Mouse (Mus musculus) liver, embryonic 14.5 days (tissue): ENCODE data around the gene Slc45a3.

Experiments
- CTCF ChIP-seq: IDR thresholded peaks from 2 replicates; pipeline ENCODE4 v1.5.1; 2016; ENCODE audit warnings: antibody characterized with exemption, low read depth, control low read depth
- EP300 ChIP-seq: IDR thresholded peaks from 2 replicates; pipeline ENCODE4 v1.6.1; 2016; ENCODE audit warnings: antibody characterized with exemption, low read depth

DNA sequence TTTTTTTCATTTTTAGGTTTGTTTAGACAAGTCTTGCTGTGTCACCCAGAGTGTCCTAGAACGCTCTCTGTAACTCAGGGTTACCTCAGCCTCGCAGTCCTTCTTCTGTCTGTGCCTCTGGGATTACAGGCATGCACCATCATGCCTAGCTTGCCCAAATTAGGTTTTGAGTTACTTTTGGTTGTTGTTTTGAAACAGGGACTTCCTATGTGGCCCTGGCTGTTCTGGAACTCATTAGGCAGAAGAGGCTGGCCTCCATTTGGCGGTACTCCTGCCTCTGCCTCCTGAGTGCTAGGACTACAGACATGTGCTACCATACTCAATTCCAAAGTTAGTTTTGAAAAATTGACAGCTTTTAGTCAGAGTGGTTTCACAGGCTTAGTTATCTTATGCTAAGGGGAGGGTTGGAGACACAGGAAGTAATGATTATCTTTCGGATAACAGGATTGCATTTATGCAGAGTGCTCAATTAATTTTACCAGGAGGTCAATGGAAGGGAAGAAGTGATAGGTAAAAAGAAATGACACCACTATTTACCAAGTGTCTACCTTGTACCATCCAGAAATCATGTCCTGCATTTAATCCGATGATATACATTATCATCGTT is 41.9 kb downstream of the Slc45a3 start:
- TF ChIP-seq CTCF (no peak), EP300 (no peak)
